Mouse (Mus musculus) B cell, adult 2 months (primary cell): Measurements from ENCODE around the gene N4bp2l2.

ENCODE experiments used
- DNase-seq, 2 experiments: peaks; one replicate each; pipeline ENCODE4 v3.0.0; 2022

The N4bp2l2 gene

DNA sequence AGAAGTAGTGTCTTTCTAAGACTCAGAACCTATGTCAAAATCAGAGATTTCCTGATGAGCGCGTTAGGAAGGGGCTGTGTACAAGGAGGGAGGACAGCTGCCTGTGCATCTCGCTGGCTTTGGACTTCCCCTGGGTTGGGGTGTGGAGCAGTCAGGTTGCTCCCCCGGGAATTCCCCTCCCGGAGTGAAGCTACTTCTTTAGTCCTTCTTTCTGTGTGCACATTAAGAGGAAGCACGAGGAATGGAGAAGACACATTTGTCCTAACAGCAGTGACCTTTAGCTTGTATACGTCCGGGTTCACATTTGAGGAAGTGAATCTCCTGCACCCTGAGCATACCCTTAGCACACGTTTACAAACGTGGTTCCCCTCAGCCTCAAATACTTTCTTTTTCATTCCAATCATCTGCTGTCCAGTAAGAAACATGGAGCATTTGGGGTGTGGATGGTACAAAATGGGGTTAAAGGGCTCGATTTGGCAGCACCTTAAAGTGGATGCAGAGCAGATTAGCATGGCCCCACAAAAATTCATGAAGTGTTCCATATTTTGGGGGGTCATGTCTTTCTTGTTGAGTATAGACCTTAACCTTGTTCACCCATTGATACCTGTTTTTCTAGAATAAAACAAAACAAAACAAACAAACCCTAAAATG, 70.5 kb downstream of the N4bp2l2 start:
- peak; percentile 81 to 84 for DNase-seq

DNA sequence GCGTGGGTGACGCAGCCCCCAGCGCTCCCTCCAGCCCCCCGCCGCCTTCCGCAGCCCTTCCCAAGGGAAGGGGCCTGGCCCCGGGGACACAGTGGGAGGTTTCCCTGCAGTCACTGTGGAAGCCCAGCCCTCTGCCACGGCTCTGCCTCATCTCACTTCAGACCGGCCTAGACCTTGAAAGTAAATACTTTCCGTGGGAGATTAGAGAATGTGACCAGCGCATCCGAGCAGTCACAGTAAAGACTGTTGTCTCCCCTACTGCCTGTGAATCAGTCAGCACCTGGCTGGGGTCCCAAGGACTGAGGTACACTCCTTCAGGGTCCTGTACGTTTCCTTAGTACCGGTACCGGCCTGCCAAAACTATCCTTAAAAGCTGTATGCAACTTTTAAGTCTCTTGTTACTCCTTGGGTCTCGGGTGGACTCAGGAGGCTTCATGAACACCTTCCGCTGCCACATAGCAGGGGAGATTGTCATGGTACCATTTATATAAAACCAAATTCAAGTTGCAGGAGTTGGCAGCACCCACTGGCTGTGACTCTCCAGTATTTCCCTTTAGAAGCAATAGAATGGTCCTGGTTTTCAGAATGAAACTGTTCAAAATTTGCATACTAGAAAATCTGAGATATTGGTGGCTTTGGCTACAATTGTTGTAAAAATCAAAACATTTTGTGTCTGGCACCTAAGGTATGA, 71.2 kb downstream of the N4bp2l2 start:
- DNase-seq = peak in 1 of 2 experiments; percentile 21

DNA sequence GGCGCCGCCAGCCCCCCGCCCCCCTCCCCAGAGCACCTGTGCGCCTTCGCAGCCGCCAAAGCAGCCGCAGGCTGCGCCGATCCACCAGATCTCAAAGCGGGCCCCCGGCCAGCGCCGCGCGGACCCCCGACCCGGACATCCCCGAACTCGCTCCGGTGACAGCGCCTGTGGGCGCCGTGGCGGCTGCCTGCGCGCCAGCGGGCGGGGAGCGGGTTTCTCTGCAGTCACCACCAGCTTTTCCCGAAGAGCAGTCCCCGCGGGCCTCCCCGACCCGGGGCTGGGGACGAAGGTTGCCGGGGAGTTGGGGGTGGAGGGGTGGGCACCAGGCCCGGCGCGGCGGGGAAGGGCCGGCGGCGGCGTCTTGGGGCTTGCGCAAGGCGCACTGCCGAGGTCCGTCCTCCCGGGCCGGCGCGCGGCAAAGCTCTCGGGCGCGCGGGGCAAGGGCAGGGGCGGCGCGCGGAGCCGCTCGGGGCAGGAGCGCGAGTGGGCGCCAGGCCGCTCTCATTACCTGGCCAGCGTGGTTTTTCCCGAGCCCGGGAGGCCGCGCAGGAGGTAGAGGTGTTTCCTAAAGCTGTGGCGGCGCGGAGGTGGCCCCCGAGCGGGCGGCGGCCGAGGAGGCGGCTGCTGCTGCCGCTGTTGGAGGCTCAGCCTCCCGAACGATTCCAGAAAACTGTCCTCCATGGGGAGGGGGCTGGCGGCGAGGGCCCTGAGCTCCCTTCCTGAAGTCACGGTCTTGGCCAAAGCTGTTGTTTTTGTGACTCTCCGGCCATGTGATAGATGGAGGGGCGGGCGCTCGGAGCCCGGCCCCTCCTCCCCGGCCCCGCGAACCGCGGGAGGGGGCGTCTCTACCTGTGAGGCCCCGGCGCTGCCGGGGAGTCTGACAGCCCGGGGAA, 72.0 kb downstream of the N4bp2l2 start:
- DNase-seq = peak; percentile 79 to 81

DNA sequence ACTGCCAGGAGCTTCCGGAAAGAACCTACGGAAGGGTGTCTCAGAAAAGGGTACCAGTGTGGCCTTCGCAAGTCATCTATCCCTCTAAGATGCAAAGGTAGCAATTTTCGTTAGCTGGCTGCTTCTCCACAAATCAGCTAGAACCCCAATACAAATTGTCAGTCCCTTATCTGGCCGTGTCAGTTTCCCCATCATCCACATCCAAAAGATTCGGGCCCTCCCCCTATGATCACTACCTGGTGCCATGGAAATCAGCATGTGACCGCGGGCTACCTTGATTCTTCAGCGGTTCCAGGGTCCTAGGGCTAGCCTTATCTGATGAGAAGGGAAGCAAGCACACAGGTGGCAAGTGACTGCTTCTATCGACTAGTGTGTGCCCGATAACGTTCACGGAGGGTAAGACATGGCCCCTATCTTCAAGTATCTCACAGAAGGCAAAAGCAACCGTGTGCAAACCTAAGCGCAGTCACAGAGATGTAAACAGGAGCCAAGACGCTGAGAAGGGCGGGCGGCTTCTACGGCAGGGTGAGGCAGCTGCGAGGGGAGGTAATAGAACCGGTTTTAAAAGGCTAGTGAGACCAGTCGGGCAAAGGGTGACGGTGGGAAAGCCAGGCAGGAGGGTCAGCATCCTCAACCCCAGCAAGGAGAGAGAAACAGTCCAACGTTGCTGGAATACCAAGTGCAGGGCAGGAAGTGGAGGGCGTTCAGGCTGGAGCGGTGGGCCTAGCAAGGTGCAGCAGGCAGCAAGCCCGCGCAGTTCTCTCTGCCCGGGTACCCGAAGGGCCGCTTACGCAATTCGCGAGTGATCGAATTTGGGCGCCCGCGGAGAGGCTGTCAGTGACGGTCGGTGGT, 72.9 kb downstream of the N4bp2l2 start:
- DNase-seq = peak; percentile 66

DNA sequence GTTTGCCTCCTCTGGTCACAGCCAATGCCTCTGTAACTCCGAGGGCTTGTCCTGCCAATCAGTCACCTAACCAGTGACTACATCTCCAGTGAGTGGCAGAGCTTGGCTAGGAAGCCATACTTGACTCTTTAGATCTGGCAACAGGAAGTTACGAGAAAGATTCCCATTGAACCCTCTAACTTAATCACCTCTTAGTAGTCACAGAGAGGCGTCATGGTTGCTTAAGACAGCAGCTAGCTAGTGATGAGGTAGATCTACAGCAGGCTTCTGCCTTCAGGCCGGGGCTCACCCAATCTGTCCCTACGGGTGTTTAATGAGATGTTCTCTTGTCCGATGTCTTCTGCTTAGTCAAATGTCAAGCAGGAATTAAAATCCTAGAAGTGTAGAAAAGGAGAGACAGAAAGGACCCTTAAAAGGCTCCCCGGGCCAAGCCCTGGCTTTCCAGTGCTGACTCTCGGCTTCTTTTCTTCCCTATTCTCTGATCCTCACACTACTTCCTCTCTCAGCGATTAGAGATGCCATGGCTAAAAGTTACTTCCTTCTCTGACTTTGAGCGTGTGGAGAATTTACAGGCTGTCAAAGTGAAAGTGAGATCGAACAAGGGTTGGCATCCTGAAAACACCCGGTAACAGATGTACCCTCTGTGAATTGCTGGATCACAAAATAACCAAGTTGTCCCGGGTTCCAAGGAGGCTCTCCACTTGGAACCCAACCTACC, 73.6 kb downstream of the N4bp2l2 start:
- DNase-seq = peak in 1 of 2 experiments; percentile 51

DNA sequence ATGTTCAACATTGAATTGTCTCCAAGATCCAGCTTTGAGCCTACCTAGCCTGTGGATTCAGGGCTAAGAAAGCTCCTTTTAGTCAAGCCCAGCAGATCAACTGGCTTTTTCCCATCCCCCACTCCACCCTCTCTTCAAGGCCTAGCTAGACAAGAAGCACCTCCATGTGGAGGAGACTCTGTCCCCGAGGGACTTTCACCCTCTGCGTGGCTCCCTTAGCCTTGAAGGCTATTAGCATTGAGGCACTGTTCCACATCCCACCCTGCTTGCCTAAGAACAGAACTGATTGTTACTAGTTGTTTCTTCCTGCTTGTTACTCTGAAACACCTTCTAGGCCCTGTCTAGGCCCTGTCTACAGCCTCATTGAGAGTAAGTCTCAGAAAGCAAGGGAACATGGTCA, 76.0 kb downstream of the N4bp2l2 start:
- DNase-seq = peak; percentile 15

DNA sequence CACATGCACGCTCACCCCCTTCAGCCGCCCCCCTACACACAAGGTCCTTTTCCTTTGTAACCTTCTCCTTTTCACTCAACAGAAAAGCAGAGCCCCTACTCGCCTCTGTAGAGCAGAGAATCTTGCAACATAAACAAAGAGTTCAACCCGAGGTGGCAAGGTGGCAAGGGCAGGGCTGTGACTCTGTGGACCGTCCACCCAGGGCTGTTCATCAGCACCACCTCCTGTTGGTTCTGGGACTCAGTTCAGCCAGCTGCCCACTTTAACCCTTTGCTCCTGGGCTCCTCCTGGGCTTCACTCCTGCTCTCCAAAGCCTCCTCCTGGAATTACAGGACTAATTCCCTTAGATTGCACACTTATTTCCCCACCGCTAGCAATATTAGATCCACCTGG, 81.7 kb downstream of the N4bp2l2 start:
- DNase-seq = no peak

DNA sequence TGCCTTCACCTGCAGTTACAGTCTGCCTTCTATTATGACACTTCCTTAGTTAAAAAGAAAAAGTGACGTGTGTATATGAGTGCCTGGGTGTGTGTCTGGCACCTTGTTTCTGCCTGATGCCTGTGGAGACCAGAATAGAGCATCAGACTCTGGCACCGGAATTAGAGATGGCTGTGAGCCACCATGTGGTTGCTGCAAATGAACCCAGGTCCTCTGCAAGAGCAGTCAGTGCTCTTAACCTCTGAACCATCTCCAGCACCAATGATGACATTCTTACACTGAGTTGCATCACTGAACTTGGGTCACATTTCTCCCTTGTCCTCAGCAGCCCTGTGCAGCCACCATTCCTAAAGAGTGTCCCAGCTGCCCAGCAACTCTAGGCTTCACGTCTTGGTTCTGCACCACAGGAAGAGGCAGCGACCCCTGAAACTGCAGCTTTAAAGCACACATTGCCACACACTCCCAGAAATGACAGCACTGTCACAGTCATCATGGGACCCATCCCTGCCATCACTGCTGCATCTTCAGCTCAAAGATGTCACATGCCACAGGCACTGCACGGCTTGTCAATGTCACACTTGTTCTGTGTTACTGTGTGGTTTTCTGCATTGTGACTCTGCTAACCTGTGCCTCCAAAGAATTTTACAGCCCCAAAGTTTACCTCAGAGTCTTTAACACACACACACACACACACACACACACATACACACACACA, 82.2 kb downstream of the N4bp2l2 start:
- peak; percentile 30 to 36 for DNase-seq

DNA sequence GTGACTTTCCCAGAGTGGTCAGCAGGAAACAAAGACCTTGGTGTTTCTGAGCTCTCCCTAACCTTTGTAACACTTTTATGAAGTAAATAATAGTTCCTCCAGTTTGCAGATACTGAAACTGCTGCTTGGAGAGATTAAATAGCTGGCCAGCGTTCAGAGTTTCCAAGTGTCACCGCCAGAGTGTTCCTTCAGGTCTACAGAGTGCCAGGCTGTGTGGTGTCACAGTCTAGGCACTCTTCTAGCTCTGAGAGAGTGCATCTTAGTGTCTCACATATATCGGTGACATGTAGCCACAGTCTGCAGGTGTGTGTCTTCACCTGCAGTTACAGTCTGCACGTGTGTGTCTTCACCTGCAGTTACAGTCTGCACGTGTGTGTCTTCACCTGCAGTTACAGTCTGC, 82.8 kb downstream of the N4bp2l2 start:
- DNase-seq = no peak

DNA sequence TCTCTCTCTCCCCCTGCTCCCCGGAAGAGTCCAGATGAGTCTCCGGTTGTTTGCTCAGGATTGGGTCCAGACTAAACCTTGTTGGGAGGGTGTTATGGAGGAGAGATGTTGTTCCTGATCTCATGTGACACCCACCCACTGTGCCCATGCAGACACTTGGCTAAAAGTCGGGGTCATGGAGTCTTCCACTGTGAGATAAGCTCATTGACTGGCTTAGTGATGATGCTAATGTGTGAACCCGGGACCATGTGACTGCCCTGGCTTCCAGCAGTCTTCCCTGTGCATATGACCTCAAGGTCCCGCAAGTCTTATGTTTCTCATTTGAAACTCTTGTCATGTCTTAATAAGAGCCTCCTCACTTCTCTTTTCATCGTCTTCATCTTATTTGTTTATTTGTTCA, 84.8 kb downstream of the N4bp2l2 start:
- DNase-seq = no peak

DNA sequence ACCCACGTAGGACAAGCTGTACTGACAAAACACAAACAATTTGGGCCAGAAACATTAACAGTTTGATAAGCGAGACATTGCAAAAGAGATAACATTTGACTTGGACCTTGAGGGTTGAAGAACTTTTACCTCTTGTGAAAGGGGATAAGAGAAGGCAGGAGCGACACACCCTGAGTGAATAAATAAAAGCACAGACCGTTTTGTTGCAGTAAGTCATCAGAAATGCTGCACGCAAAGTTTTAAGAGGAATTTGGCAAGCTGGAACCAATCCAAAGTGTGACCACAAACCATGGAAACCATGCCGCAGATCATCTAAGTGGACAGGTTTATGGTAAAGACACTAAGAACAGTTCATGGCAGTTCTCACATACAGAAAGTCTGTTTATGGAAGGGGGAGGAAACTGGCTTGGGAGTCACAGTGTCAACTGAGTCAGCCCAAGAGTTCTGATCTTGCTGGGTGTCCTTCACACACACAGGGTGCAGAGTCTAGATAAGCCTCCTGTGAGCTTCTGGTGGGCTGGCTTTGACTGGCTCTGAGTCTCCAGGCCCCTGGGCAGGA, 87.3 kb downstream of the N4bp2l2 start:
- no peak for DNase-seq

DNA sequence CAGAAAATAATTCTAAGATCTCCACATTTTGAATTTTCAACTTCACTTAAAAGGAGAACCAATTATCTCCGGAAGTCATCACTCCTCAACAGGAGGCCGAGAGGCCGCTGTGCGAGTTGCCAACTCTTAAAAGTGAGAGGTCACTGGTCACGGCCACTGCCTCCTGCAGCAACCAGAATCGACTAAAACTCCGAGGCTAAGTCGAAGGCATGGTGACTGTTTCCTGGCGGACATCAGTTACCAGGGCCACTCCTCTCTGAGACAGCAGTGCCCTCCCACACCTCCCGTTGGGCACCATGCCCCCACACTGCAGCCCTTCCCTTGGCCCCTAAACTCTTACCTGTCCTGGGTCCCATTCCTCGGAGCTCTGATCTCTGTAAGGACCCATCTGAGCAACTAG, 89.2 kb downstream of the N4bp2l2 start:
- DNase-seq = no peak

DNA sequence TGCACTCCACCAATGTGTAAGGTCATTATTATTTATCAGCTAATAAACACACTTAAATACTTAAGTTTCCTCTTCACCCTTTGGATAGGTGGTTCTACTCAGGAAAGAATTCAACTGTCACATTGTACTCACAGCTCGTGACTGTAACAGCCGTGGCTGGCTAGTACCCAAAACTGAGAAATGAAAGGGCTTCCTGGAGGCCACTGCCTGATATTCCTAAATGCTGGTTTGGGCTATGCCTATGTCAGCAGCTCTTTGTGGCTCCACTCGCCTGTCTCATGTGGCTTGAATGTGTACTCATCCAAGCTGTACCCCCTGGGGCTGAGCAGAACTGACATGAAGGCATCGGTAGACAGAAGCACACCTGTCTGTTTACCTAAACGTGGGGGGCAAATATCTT, 91.1 kb downstream of the N4bp2l2 start:
- no peak for DNase-seq

DNA sequence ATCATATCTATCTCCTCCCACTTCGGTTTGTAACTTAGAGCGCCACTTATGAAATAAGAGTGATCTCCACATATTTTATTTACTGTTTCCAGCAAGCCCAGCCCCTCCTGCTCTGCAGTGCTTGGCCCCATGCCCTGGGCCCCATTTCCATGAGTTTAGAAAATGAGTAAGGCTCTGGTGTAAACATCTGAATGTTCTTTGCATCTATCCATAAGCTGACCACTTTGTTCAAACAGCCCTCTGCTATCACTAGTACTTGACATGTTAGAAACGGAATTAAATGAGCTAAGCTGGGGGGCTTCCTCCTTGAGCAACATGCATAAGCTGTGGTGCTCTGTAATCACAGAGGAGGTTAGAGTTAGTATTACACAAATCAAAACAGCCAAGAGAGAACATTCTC, 91.6 kb downstream of the N4bp2l2 start:
- DNase-seq = no peak

DNA sequence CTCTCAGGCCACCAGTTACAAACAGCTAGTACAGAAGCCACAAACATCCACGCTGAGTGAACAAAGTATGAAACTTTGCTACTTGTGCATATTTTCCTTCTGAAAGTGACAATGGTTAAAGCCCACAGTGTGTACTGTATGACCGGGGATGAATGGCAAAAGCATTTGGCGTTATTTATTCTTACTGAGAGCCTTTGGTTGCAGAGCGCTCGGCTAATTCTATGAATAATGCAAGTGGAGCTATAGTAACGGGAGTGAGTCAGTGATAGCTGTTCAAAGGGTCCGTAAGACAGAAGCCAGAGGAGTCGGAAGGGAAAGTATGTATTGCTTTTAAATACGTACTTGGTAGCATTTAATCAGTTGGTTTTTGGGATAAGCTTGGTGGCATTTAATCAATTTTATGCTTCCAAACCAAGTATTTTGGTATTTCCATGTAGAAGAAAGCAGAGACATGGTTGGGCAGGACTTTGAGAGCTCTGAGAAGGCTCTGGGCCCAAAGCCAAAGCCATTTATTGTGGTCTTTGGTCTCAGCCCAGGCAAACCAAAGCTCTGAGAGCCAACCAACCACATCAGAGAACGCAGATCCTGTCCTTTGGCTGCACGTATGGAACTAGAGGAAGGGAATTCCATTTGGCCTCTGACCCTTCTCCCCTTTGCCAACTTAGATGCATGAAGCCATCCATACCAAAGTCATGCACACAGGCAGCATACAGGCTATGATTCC, 95.3 kb downstream of the N4bp2l2 start:
- no peak for DNase-seq

DNA sequence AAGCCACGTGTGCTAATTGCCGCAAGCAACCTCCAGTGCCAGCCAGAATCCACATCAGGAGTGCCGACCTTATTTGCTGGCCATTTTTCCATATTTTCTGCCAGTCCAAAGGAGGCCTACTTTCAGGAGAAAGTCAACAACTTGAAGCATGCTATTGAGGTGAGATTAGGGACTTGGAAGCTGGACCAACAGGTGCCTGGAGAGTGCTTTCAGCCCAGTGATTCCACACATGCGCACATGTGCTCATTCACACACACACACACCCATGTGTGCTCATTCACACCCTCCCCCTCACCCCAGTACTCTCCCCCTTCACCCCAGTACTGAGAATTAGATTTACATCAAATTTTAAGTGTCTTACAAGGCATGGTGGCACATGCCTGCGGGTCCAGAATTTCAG, 99.0 kb downstream of the N4bp2l2 start:
- no peak for DNase-seq

DNA sequence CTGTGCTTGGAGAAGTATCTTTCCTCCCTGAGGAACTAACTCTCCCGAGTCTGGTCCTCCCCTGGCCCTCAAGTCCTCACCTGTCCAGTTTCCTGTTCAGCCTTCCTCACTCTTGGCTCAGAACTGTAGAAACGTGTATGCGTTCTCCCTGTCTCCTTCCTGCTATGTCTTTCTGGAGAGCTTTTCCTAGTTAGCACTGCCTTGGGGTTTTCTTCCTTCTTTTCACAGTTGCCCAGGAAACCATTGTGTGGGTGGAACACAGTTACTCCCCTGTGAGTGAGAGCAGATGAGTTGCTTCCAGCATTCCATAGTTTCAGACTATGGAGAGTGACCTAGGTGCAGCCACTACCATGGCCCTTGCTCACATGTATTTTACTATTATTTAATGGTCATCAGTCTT, 99.8 kb downstream of the N4bp2l2 start:
- no peak for DNase-seq

DNA sequence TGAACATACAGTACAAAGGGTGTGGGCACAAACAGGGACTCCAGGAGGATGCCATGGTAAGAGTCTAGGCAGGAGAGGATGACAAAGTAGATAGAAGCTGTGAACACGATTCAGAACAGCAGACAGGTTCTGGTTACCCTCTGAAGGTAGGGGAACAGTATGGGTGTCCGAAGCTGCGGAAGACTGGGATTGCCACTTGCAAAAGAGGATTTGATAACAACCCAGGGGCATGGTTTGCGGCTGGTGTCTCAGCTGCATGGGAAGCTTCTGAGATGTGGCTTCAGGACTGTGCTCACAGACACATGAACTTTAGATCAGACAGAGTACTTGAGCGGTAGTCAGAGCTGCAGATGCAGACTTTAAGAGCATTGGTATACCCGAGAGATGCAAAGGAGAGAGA, 101.6 kb downstream of the N4bp2l2 start:
- no peak for DNase-seq

DNA sequence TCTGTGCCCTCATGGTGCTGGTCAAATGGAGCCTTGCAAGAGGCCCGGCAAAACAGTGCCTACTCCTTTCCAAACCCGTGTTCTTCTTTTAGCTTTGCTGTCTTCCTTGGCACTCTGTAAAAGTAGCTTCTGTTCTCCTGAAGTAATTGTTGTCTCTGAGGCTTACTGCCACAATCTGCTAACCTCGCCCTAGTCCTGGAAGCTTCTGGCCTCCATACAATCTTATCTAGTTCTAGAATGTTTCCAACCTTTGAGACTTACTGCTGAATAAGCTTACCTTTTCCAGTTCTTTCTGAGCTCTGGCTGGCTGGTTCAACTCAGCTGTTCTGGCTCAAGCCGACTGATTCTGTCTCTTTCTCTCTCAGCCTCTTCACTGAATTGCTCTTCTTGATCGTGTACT, 104.2 kb downstream of the N4bp2l2 start:
- DNase-seq = no peak

DNA sequence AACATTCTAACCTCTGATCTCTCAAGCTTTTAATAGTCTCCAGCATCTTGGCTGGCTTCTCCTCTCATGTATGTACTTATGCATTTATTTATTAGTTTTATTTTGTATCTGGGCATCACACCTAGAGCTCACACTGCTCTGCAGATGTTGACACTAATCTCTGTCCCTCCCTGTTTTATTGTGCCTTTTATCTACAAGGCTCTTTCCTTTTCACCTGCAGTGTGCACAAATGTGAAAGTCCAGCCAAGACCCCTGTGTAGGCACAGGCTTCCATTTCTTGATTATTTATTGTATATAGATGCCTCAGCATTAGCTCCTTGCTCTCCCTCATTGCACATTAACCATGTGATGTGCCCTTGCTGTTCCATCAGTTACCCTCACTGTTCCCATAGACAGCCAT, 104.6 kb downstream of the N4bp2l2 start:
- DNase-seq = no peak
